8 mouse cellular contexts compared by ENCODE assay signal in genomic region chr12:108766316-108766715, GRCm38 (mm10). TPM values are rescaled to one million over a fixed set of nuclear protein-coding genes. Genes with fewer than 3 reads are reported as not detected.
A peak's percentile ranks its signal among the peaks of the same experiment; 100 is the strongest.
DNase-seq lines count a peak whose midpoint lies in the region; ATAC-seq and TF ChIP-seq lines count a peak whose summit lies in the region.

No protein-coding gene starts in this region.

- no peaks in the 10 kb centered on the region for H3K9me3 ChIP-seq in MEL (replicated peaks; ENCODE audit: insufficient read depth, low read length)
- H3K9me3 ChIP-seq in heart, embryonic 14.5 days (ENCODE audit: control insufficient read depth, low read length) = no peaks in the 10 kb centered on the region
- H3K9me3 ChIP-seq in limb, embryonic 14.5 days (ENCODE audit: control insufficient read depth, low read length) = no peaks in the 10 kb centered on the region
- H3K9me3 ChIP-seq in neural tube, embryonic 13.5 days = no peaks in the 10 kb centered on the region

- no peak for TF ChIP-seq CTCF in MEL (IDR thresholded peaks at IDR 0.05 in 2 of 3, conservative IDR thresholded peaks at IDR 0.05 in 1 of 3; ENCODE audit: control insufficient read depth in 1 of 3, insufficient read depth in 1 of 3, low read depth in 2 of 3, low read length in 3 of 3, poor library complexity in 1 of 3, severe bottlenecking in 1 of 3)

- H3K4me3 ChIP-seq in MEL (ENCODE audit: control insufficient read depth in 1 of 2, insufficient read depth in 1 of 2, low read depth in 2 of 2, low read length in 2 of 2) = peak overlapping the region; percentile 86 to 93
- H3K4me3 ChIP-seq in heart, embryonic 14.5 days (ENCODE audit: control insufficient read depth in 1 of 2, insufficient read depth in 1 of 2, low read depth in 1 of 2, low read length in 2 of 2) = peak overlapping the region; percentile 39 to 45
- peak overlapping the region; percentile 31 for H3K4me3 ChIP-seq in limb, embryonic 14.5 days (replicated peaks; ENCODE audit: low read length)
- H3K4me3 ChIP-seq in neural tube, embryonic 13.5 days = peak overlapping the region; percentile 20; the same call in 1 of the 2 replicates

- H3K27me3 ChIP-seq in MEL (ENCODE audit: control insufficient read depth in 1 of 2, insufficient read depth in 2 of 2, low read length in 2 of 2) = no peaks in the 10 kb centered on the region; a peak in 1 of 4 replicates
- H3K27me3 ChIP-seq in heart, embryonic 14.5 days (ENCODE audit: control insufficient read depth, insufficient read depth, low read length) = no peaks in the 10 kb centered on the region
- no peaks in the 10 kb centered on the region for H3K27me3 ChIP-seq in limb, embryonic 14.5 days (ENCODE audit: control insufficient read depth, insufficient read depth, low read length)
- H3K27me3 ChIP-seq in neural tube, embryonic 13.5 days = no peaks in the 10 kb centered on the region

- TF ChIP-seq RAD21 in MEL (IDR thresholded peaks at IDR 0.05; ENCODE audit: low read depth, low read length) = no peak

- H3K4me2 ChIP-seq in heart, embryonic 14.5 days (ENCODE audit: low read length) = peak overlapping the region; percentile 77
- peak overlapping the region; percentile 55 for H3K4me2 ChIP-seq in limb, embryonic 14.5 days (replicated peaks; ENCODE audit: low read depth, low read length, severe bottlenecking)
- peak overlapping the region; percentile 45 for H3K4me2 ChIP-seq in neural tube, embryonic 13.5 days

- H3K36me3 ChIP-seq in MEL (ENCODE audit: control insufficient read depth in 1 of 2, insufficient read depth in 2 of 2, low read length in 2 of 2) = peaks cover 0 to 21% of the 10 kb centered on the region in 2 experiments; a peak in 2 of 4 replicates
- H3K36me3 ChIP-seq in heart, embryonic 14.5 days (ENCODE audit: control insufficient read depth, insufficient read depth, low read length) = no peaks in the 10 kb centered on the region
- H3K36me3 ChIP-seq in limb, embryonic 14.5 days (ENCODE audit: control insufficient read depth, insufficient read depth, low read length) = no peaks in the 10 kb centered on the region
- no peaks in the 10 kb centered on the region for H3K36me3 ChIP-seq in neural tube, embryonic 13.5 days

- H3K27ac ChIP-seq in MEL (ENCODE audit: control insufficient read depth, low read depth, low read length) = peak overlapping the region; percentile 93
- peak overlapping the region; percentile 66 to 76 for H3K27ac ChIP-seq in heart, embryonic 14.5 days (replicated peaks in 1 of 2; ENCODE audit: control insufficient read depth in 1 of 2, insufficient read depth in 1 of 2, low read depth in 2 of 2, low read length in 2 of 2)
- H3K27ac ChIP-seq in limb, embryonic 14.5 days (replicated peaks; ENCODE audit: low read depth, low read length) = peak overlapping the region; percentile 85
- peak overlapping the region; percentile 72 for H3K27ac ChIP-seq in neural tube, embryonic 13.5 days (replicated peaks)

- DNase-seq in gastrocnemius, adult 18-20 months (ENCODE audit: low spot score) = peak; percentile 10
- DNase-seq in gastrocnemius, postnatal 36 days = no peak
- peak; percentile 71 for DNase-seq in MEL (ENCODE audit: low read depth, low spot score)
- no peak for DNase-seq in limb, embryonic 14.5 days (ENCODE audit: low spot score)
- DNase-seq in left cerebral cortex, postnatal 10 days (ENCODE audit: extremely low spot score in 1 of 2, low spot score in 2 of 2) = no peak

- no peak for TF ChIP-seq POLR2A in MEL (IDR thresholded peaks at IDR 0.05; ENCODE audit: control insufficient read depth in 1 of 2, insufficient read depth in 1 of 2, low read depth in 1 of 2, low read length in 2 of 2, poor library complexity in 1 of 2)
- no peak for TF ChIP-seq POLR2A in limb, embryonic 14.5 days (IDR thresholded peaks at IDR 0.05; ENCODE audit: borderline replicate concordance, extremely low read depth, insufficient read depth, insufficient read length)

- intact Hi-C loops in gastrocnemius, postnatal 36 days (cut with DNase I) = no loop called here
- intact Hi-C loops in left cerebral cortex, postnatal 10 days (cut with DNase I) = no loop called here

- peak overlapping the region; percentile 74 for H3K9ac ChIP-seq in MEL (ENCODE audit: control insufficient read depth, low read depth, low read length, poor library complexity, severe bottlenecking)
- peak overlapping the region; percentile 68 for H3K9ac ChIP-seq in heart, embryonic 14.5 days (ENCODE audit: low read length)
- peak overlapping the region; percentile 44 for H3K9ac ChIP-seq in limb, embryonic 14.5 days (ENCODE audit: low read depth, low read length, severe bottlenecking)
- H3K9ac ChIP-seq in neural tube, embryonic 13.5 days = peak overlapping the region; percentile 44; the same call in 1 of the 2 replicates

- ATAC-seq in heart, embryonic 14.5 days (ENCODE audit: insufficient number of reproducible peaks, insufficient read depth, low FRiP score, low read depth) = no peak
- ATAC-seq in limb, embryonic 14.5 days (ENCODE audit: low FRiP score, low read depth) = no peak
- peak; percentile 25; the same call in 1 of the 2 replicates for ATAC-seq in neural tube, embryonic 13.5 days (ENCODE audit: low read depth)
- no peak for ATAC-seq in CD4-positive, CD25-positive, alpha-beta regulatory T cell, adult 4 months

- peaks cover 8 to 34% of the 10 kb centered on the region in 2 experiments for H3K4me1 ChIP-seq in MEL (ENCODE audit: control insufficient read depth in 1 of 2, insufficient read depth in 2 of 2, low read length in 2 of 2)
- peaks cover 10 to 13% of the 10 kb centered on the region in 2 experiments; a peak in 2 of 4 replicates for H3K4me1 ChIP-seq in heart, embryonic 14.5 days (ENCODE audit: control insufficient read depth in 2 of 2, insufficient read depth in 2 of 2, low read length in 2 of 2)
- H3K4me1 ChIP-seq in limb, embryonic 14.5 days (ENCODE audit: control insufficient read depth, insufficient read depth, low read length) = peaks cover 10% of the 10 kb centered on the region; the same call in 1 of the 2 replicates
- H3K4me1 ChIP-seq in neural tube, embryonic 13.5 days (replicated peaks) = peaks cover 22% of the 10 kb centered on the region

- TF ChIP-seq EP300 in MEL (IDR thresholded peaks at IDR 0.05; ENCODE audit: low read depth in 1 of 2, low read length in 2 of 2) = no peak

- WGBS in heart, embryonic 14.5 days = 53% methylated on average over 10 of the region's 10 CpGs
- 51% methylated on average over 10 of the region's 10 CpGs for WGBS in limb, embryonic 14.5 days
- 73% methylated on average over 10 of the region's 10 CpGs for WGBS in neural tube, embryonic 13.5 days

- H3K79me2 ChIP-seq in MEL (ENCODE audit: control insufficient read depth, insufficient read depth, low read length, poor library complexity) = peaks cover 3% of the 10 kb centered on the region; the same call in 1 of the 2 replicates

TF ChIP-seq in MEL, 35 proteins besides CTCF, POLR2A, EP300 and RAD21:
- peak; percentile 50; the same call in 1 of the 2 replicates for TF ChIP-seq TBP (IDR thresholded peaks at IDR 0.05; ENCODE audit: low read depth, low read length)
- no peak for TF ChIP-seq MAFK (IDR thresholded peaks at IDR 0.05; ENCODE audit: borderline replicate concordance, low read depth, low read length)
- no peak for TF ChIP-seq SMC3 (IDR thresholded peaks at IDR 0.05; ENCODE audit: low read depth, low read length)
- no peak for TF ChIP-seq POLR2AphosphoS2 (IDR thresholded peaks at IDR 0.05; ENCODE audit: low read length)

RNA-seq across cellular contexts. Expression of gene Yy1, which starts 26.5 kb away (rescaled TPM):
- 10 to 100 TPM; 30.3 to 39.0 TPM for total RNA-seq in gastrocnemius, adult 18-20 months (2021)
- 10 to 100 TPM; 24.6 to 28.5 TPM for total RNA-seq in gastrocnemius, postnatal 36 days (2021)
- total RNA-seq in MEL (2012; rRNA removed) = 34.9 and 37.1 TPM in 2 replicates
- 10 to 100 TPM; 52.1 to 62.4 TPM for polyA plus RNA-seq in MEL (2012; ENCODE audit: insufficient read depth in 1 of 2, insufficient read length in 2 of 2, low read depth in 1 of 2, low replicate concordance in 2 of 2, missing spikeins in 1 of 2)
- 13.7 and 14.4 TPM in 2 replicates for polyA plus RNA-seq in heart, embryonic 14.5 days (2014; fragmentation: Nextera tagmentation; extraction: Ambion mirVana)
- polyA plus RNA-seq in limb, embryonic 14.5 days (2012; rRNA removed) = 32.2 and 35.4 TPM in 2 replicates
- 22.2 and 24.0 TPM in 2 replicates for polyA plus RNA-seq in limb, embryonic 14.5 days (2014; fragmentation: Nextera tagmentation; extraction: Ambion mirVana)
- 13.5 and 14.2 TPM in 2 replicates for polyA plus RNA-seq in neural tube, embryonic 13.5 days (2015; fragmentation: Nextera tagmentation; extraction: Ambion mirVana)
- 10 to 100 TPM; 51.3 to 53.0 TPM for total RNA-seq in left cerebral cortex, postnatal 10 days (2021)
- 10 to 100 TPM; 12.7 to 17.1 TPM for polyA plus RNA-seq in CD4-positive, CD25-positive, alpha-beta regulatory T cell, adult 4 months (2017; shearing (Covaris generic))

Comparison
In these comparisons a context has a peak if more than half of its experiments do, and no peak if none do; other contexts are left out.
1. DNase-seq: peak in gastrocnemius, adult 18-20 months (single experiment) and MEL (single experiment); none in gastrocnemius, postnatal 36 days (0 of 2), limb, embryonic 14.5 days (single experiment) and left cerebral cortex, postnatal 10 days (0 of 2).
2. H3K4me3 ChIP-seq: peak in every context shown above with its lines; median percentile 90 in MEL; 42 in heart, embryonic 14.5 days; 31 in limb, embryonic 14.5 days; 20 in neural tube, embryonic 13.5 days.
3. Peak in every context shown above with its lines, with median percentiles within 50 percentile points of each other: H3K27ac ChIP-seq, H3K9ac ChIP-seq and H3K4me2 ChIP-seq.